Mouse (Mus musculus): ENCODE measurements at regions not wholly inside any gene's neighbourhood (a gene's known extent, or its start where the extent isn't known, plus 50 kb on each side); places are given as distances from the start of the nearest gene placed in this dataset.
A peak's percentile ranks its signal among the peaks of the same experiment; 100 is the strongest.

GRCm38 (mm10) chr16:18683556-18683955 lies 53.8 kb upstream of the Sept5 start:
- DNase-seq (ENCODE audit: low read depth, low spot score) = no peak

GRCm38 (mm10) chr16:18686044-18686761 lies 56.4 kb upstream of the Sept5 start:
- no peak for DNase-seq (ENCODE audit: low read depth, low spot score)

- DNase-seq (ENCODE audit: low read depth, low spot score) = peak; percentile 97
Measured at GRCm38 (mm10) chr16:18686916-18687315, 57.2 kb upstream of the Sept5 start.

- DNase-seq (ENCODE audit: low read depth, low spot score) = peak; percentile 68
Measured at GRCm38 (mm10) chr16:18687367-18687766, 57.6 kb upstream of the Sept5 start.

GRCm38 (mm10) chr16:18695596-18695995 lies 65.8 kb upstream of the Sept5 start:
- DNase-seq (ENCODE audit: low read depth, low spot score) = no peak

GRCm38 (mm10) chr16:18696074-18696819 lies 66.5 kb upstream of the Sept5 start:
- DNase-seq (ENCODE audit: low read depth, low spot score) = peak; percentile 69

GRCm38 (mm10) chr16:18696820-18697168 lies 67.0 kb upstream of the Sept5 start:
- no peak for DNase-seq (ENCODE audit: low read depth, low spot score)

- DNase-seq (ENCODE audit: low read depth, low spot score) = no peak
Measured at GRCm38 (mm10) chr16:18704126-18704525, 72.5 kb upstream of the Cldn5 start.

GRCm38 (mm10) chr16:18705028-18705648 lies 71.5 kb upstream of the Cldn5 start:
- DNase-seq (ENCODE audit: low read depth, low spot score) = peak; percentile 60

GRCm38 (mm10) chr16:18711637-18712125 lies 65.0 kb upstream of the Cldn5 start:
- DNase-seq (ENCODE audit: low read depth, low spot score) = no peak

- no peak for DNase-seq (ENCODE audit: low read depth, low spot score)
Measured at GRCm38 (mm10) chr16:18713017-18713416, 63.6 kb upstream of the Cldn5 start.

GRCm38 (mm10) chr16:18715381-18715780 lies 61.3 kb upstream of the Cldn5 start:
- no peak for DNase-seq (ENCODE audit: low read depth, low spot score)

GRCm38 (mm10) chr16:18718040-18718439 lies 58.6 kb upstream of the Cldn5 start:
- DNase-seq (ENCODE audit: low read depth, low spot score) = no peak

GRCm38 (mm10) chr16:18720433-18721233 lies 56.0 kb upstream of the Cldn5 start:
- DNase-seq (ENCODE audit: low read depth, low spot score) = no peak

- no peak for DNase-seq (ENCODE audit: low read depth, low spot score)
Measured at GRCm38 (mm10) chr16:18723186-18723843, 53.3 kb upstream of the Cldn5 start.

GRCm38 (mm10) chr16:18723874-18724273 lies 52.8 kb upstream of the Cldn5 start:
- DNase-seq (ENCODE audit: low read depth, low spot score) = no peak

- DNase-seq (ENCODE audit: low read depth, low spot score) = no peak
Measured at GRCm38 (mm10) chr16:18724706-18725105, 51.9 kb upstream of the Cldn5 start.

All from skeletal muscle tissue, adult 2 months (tissue).